Mouse (Mus musculus) erythroblast, embryonic 14.5 days (primary cell): ENCODE measurements at regions not wholly inside any gene's neighbourhood (a gene's known extent, or its start where the extent isn't known, plus 50 kb on each side); places are given as distances from the start of the nearest gene placed in this dataset.

Experiments
- GATA1 ChIP-seq: IDR thresholded peaks from 2 replicates; pipeline ENCODE4 v1.6.1; 2012; ENCODE audit warnings: low read length, inconsistent platforms, mixed read lengths
- TAL1 ChIP-seq: IDR thresholded peaks from 3 replicates; pipeline ENCODE4 v1.6.1; 2012; ENCODE audit warnings: low read length, inconsistent platforms, mixed read lengths

GRCm38 (mm10) chr16:29754579-29755199 is 175.6 kb downstream of the Opa1 start:
- TF ChIP-seq TAL1: no peak
- TF ChIP-seq GATA1: no peak
